Mouse (Mus musculus): ENCODE measurements around the gene Cryab. TPM values are rescaled to one million over a fixed set of nuclear protein-coding genes. Genes with fewer than 3 reads are reported as not detected.

Cryab gene
- polyA plus RNA-seq, 1 experiment from 2014 or later: 9.7 TPM

GRCm38 (mm10) chr9:50752784-50753615 lies 1.9 kb downstream of the Cryab start:
- Histone ChIP-seq H3K27ac (ENCODE audit: low read depth, low read length) (no peak overlapping the region), H3K9me3 (replicated peaks; ENCODE audit: control insufficient read depth, low read length) (no peaks in the 10 kb centered on the region), H3K4me3 (ENCODE audit: low read depth, low read length) (no peak overlapping the region), H3K36me3 (ENCODE audit: control insufficient read depth, insufficient read depth, low read length) (no peaks in the 10 kb centered on the region), H3K4me1 (ENCODE audit: control insufficient read depth, insufficient read depth, low read length) (no peaks in the 10 kb centered on the region; the same call in 1 of the 2 replicates), H3K4me2 (ENCODE audit: low read length) (no peak overlapping the region), H3K27me3 (replicated peaks; ENCODE audit: control insufficient read depth, insufficient read depth, low read length) (no peaks in the 10 kb centered on the region), H3K9ac (ENCODE audit: low read length) (no peak overlapping the region)
- ATAC-seq: no peak
- DNase-seq (ENCODE audit: low spot score): peak; percentile 45
- 72% methylated on average over 17 of the region's 17 CpGs for WGBS

GRCm38 (mm10) chr9:50753947-50754346 lies 2.8 kb downstream of the Cryab start:
- no peak overlapping the region for H3K9ac ChIP-seq (ENCODE audit: low read length)
- H3K4me2 ChIP-seq (ENCODE audit: low read length): no peak overlapping the region
- H3K36me3 ChIP-seq (ENCODE audit: control insufficient read depth, insufficient read depth, low read length): no peaks in the 10 kb centered on the region
- H3K4me3 ChIP-seq (ENCODE audit: low read depth, low read length): no peak overlapping the region
- H3K4me1 ChIP-seq (ENCODE audit: control insufficient read depth, insufficient read depth, low read length): no peaks in the 10 kb centered on the region; the same call in 1 of the 2 replicates
- no peak for DNase-seq (ENCODE audit: low spot score)
- H3K27ac ChIP-seq (ENCODE audit: low read depth, low read length): no peak overlapping the region
- no peaks in the 10 kb centered on the region for H3K9me3 ChIP-seq (replicated peaks; ENCODE audit: control insufficient read depth, low read length)
- WGBS: 76% methylated on average over 7 of the region's 7 CpGs
- no peak for ATAC-seq
- no peaks in the 10 kb centered on the region for H3K27me3 ChIP-seq (replicated peaks; ENCODE audit: control insufficient read depth, insufficient read depth, low read length)

DNA sequence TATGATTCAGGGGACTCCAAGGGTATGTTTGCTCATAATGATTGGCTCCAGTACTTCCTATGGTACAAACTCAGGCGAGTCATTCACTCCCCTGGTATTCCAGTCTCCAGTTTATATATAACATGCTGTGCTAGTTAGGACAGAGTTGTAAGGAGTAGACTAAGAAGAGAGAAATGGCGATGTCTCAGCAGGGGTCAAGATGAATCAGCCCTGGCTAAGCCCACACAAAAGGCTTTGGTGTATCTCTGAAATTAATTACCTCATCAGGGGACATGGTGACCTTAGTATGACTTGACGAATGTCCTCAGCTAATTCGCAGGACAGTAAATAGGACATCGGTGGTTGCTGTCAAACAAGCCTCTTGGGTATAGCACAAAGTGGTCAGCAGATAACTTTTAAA lies 5.6 kb downstream of the Cryab start:
- Histone ChIP-seq H3K27me3 (replicated peaks; ENCODE audit: control insufficient read depth, insufficient read depth, low read length) (no peaks in the 10 kb centered on the region), H3K9me3 (replicated peaks; ENCODE audit: control insufficient read depth, low read length) (no peaks in the 10 kb centered on the region), H3K27ac (ENCODE audit: low read depth, low read length) (no peak overlapping the region), H3K36me3 (ENCODE audit: control insufficient read depth, insufficient read depth, low read length) (no peaks in the 10 kb centered on the region), H3K4me2 (ENCODE audit: low read length) (no peak overlapping the region), H3K4me3 (ENCODE audit: low read depth, low read length) (no peak overlapping the region), H3K4me1 (ENCODE audit: control insufficient read depth, insufficient read depth, low read length) (no peaks in the 10 kb centered on the region; the same call in 1 of the 2 replicates), H3K9ac (ENCODE audit: low read length) (no peak overlapping the region)
- ATAC-seq: no peak
- WGBS: 38% methylated on average over 5 of the region's 5 CpGs
- DNase-seq (ENCODE audit: low spot score): no peak

- no peak overlapping the region for H3K9ac ChIP-seq (ENCODE audit: low read length)
- no peak overlapping the region for H3K4me2 ChIP-seq (ENCODE audit: low read length)
- H3K27me3 ChIP-seq (replicated peaks; ENCODE audit: control insufficient read depth, insufficient read depth, low read length): no peaks in the 10 kb centered on the region
- H3K9me3 ChIP-seq (replicated peaks; ENCODE audit: control insufficient read depth, low read length): no peaks in the 10 kb centered on the region
- no peak overlapping the region for H3K27ac ChIP-seq (ENCODE audit: low read depth, low read length)
- ATAC-seq (no peak), DNase-seq (ENCODE audit: low spot score) (no peak)
- no peaks in the 10 kb centered on the region for H3K4me1 ChIP-seq (ENCODE audit: control insufficient read depth, insufficient read depth, low read length)
- no peak overlapping the region for H3K4me3 ChIP-seq (ENCODE audit: low read depth, low read length)
- WGBS: 64% methylated on average over 6 of the region's 6 CpGs
- no peaks in the 10 kb centered on the region for H3K36me3 ChIP-seq (ENCODE audit: control insufficient read depth, insufficient read depth, low read length)
Measured at GRCm38 (mm10) chr9:50761520-50762243, 10.6 kb downstream of the Cryab start.

DNA sequence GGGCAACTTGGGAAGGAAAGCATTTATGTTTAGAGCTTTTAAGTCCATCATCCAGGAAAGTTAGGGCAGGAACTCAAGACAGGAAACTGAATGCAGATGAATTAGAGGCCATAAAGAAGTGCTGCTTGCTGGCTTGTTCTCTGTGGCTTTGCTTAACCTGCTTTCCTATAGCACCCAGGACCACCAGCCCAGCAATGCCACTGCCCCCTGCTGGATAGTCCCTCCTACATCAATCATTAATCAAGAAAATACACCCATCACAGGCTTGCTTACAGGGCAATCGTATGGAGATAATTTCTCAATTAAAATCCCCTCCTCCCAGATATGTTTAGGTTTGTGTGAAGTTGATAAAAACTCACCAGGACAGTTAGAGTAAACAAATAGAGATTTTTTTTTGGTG lies 12.2 kb downstream of the Cryab start:
- H3K4me3 ChIP-seq (ENCODE audit: low read depth, low read length): no peak overlapping the region
- H3K4me2 ChIP-seq (ENCODE audit: low read length): no peak overlapping the region
- H3K4me1 ChIP-seq (ENCODE audit: control insufficient read depth, insufficient read depth, low read length): 0 out of 2 replicates have a peak, but pooled peaks cover 2% of the 10 kb centered on the region
- 71% methylated on average over 1 of the region's 1 CpGs for WGBS
- H3K9me3 ChIP-seq (replicated peaks; ENCODE audit: control insufficient read depth, low read length): no peaks in the 10 kb centered on the region
- no peak overlapping the region for H3K27ac ChIP-seq (ENCODE audit: low read depth, low read length)
- H3K36me3 ChIP-seq (ENCODE audit: control insufficient read depth, insufficient read depth, low read length): no peaks in the 10 kb centered on the region
- no peak for ATAC-seq
- no peak overlapping the region for H3K9ac ChIP-seq (ENCODE audit: low read length)
- H3K27me3 ChIP-seq (replicated peaks; ENCODE audit: control insufficient read depth, insufficient read depth, low read length): no peaks in the 10 kb centered on the region
- DNase-seq (ENCODE audit: low spot score): peak; percentile 54

GRCm38 (mm10) chr9:50767531-50768106 lies 16.5 kb downstream of the Cryab start:
- H3K9ac ChIP-seq (ENCODE audit: low read length): peak overlapping the region; percentile 67
- ATAC-seq (no peak; the same call in 1 of the 2 replicates), DNase-seq (ENCODE audit: low spot score) (no peak)
- no peaks in the 10 kb centered on the region for H3K27me3 ChIP-seq (replicated peaks; ENCODE audit: control insufficient read depth, insufficient read depth, low read length)
- 0 out of 2 replicates have a peak, but pooled peaks cover 2% of the 10 kb centered on the region for H3K4me1 ChIP-seq (ENCODE audit: control insufficient read depth, insufficient read depth, low read length)
- H3K9me3 ChIP-seq (replicated peaks; ENCODE audit: control insufficient read depth, low read length): no peaks in the 10 kb centered on the region
- peak overlapping the region; percentile 59 for H3K4me3 ChIP-seq (ENCODE audit: low read depth, low read length)
- peak overlapping the region; percentile 73 for H3K4me2 ChIP-seq (ENCODE audit: low read length)
- peaks cover 10% of the 10 kb centered on the region; the same call in 1 of the 2 replicates for H3K36me3 ChIP-seq (ENCODE audit: control insufficient read depth, insufficient read depth, low read length)
- peak overlapping the region; percentile 67 for H3K27ac ChIP-seq (ENCODE audit: low read depth, low read length)
- 7% methylated on average over 17 of the region's 17 CpGs for WGBS

GRCm38 (mm10) chr9:50768107-50769002 lies 17.2 kb downstream of the Cryab start, which contains the start of gene Fdxacb1:
Gene Fdxacb1 (plus strand): TSS chr9:50768236.
- Histone ChIP-seq H3K27me3 (replicated peaks; ENCODE audit: control insufficient read depth, insufficient read depth, low read length) (no peaks in the 10 kb centered on the region), H3K9me3 (replicated peaks; ENCODE audit: control insufficient read depth, low read length) (no peaks in the 10 kb centered on the region), H3K9ac (ENCODE audit: low read length) (peak within 1 kb of the TSS; percentile 69), H3K36me3 (ENCODE audit: control insufficient read depth, insufficient read depth, low read length) (peaks cover 10% of the 10 kb centered on the region; the same call in 1 of the 2 replicates), H3K4me1 (ENCODE audit: control insufficient read depth, insufficient read depth, low read length) (0 out of 2 replicates have a peak, but pooled peaks cover 2% of the 10 kb centered on the region), H3K27ac (ENCODE audit: low read depth, low read length) (peak within 1 kb of the TSS; percentile 85), H3K4me2 (ENCODE audit: low read length) (peak within 1 kb of the TSS; percentile 73), H3K4me3 (ENCODE audit: low read depth, low read length) (peak within 1 kb of the TSS; percentile 59)
- 4% methylated on average over 59 of the region's 59 CpGs for WGBS
- ATAC-seq (peak; percentile 98), DNase-seq (ENCODE audit: low spot score) (peak; percentile 99)

DNA sequence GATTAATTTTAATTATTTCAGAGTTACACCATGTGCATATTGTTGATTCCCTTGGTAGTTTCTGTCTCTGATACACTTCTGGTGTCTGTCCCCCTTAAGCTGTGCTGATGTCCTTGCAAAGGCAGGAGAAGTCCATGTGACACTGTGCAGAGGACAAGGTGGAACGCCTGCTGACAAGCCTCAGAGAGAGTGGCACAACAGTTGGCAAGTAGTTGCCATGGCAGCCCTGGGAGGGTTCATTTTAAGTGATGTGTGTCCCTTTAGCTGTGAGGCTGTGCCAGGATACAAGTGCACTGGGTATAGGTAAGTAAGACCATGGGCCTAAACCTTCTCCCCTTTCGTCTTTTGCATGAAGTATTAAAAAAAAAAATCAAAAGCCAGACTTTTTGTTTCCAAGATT lies 18.9 kb downstream of the Cryab start:
- Histone ChIP-seq H3K4me1 (ENCODE audit: control insufficient read depth, insufficient read depth, low read length) (peaks cover 9% of the 10 kb centered on the region; the same call in 1 of the 2 replicates), H3K4me2 (ENCODE audit: low read length) (no peak overlapping the region), H3K36me3 (ENCODE audit: control insufficient read depth, insufficient read depth, low read length) (peaks cover 10% of the 10 kb centered on the region; the same call in 1 of the 2 replicates), H3K27ac (ENCODE audit: low read depth, low read length) (no peak overlapping the region), H3K9me3 (replicated peaks; ENCODE audit: control insufficient read depth, low read length) (no peaks in the 10 kb centered on the region), H3K9ac (ENCODE audit: low read length) (no peak overlapping the region), H3K4me3 (ENCODE audit: low read depth, low read length) (no peak overlapping the region), H3K27me3 (replicated peaks; ENCODE audit: control insufficient read depth, insufficient read depth, low read length) (no peaks in the 10 kb centered on the region)
- ATAC-seq: no peak
- 80% methylated on average over 2 of the region's 2 CpGs for WGBS
- no peak for DNase-seq (ENCODE audit: low spot score)
